Mouse (Mus musculus) midbrain, embryonic 12.5 days (tissue): ENCODE results near the gene Pde11a. TPM values are rescaled to one million over a fixed set of nuclear protein-coding genes. Genes with fewer than 3 reads are reported as not detected.

Experiments used
- ATAC-seq: fragments of 200-750 bp; cut with Nextera tagmentation; 2 replicates; pipeline ENCODE4 v1.8.0; 2017; ENCODE audit warnings: low read depth, moderate TSS enrichment, moderate library complexity; ENCODE audit not compliant: low FRiP score
- H3K27ac ChIP-seq: fragments of 300-500 bp; sonication (generic); replicated peaks from 2 replicates; pipeline ENCODE4 v1.5.1; 2016; ENCODE audit warnings: mild to moderate bottlenecking
- H3K27me3 ChIP-seq: fragments of 300-500 bp; sonication (generic); 2 replicates; pipeline ENCODE4 v1.6.1; 2016; ENCODE audit warnings: mild to moderate bottlenecking
- H3K36me3 ChIP-seq: fragments of 300-500 bp; sonication (generic); 2 replicates; pipeline ENCODE4 v1.6.1; 2016
- H3K4me1 ChIP-seq: fragments of 300-500 bp; sonication (generic); 2 replicates; pipeline ENCODE4 v1.6.1; 2016
- H3K4me2 ChIP-seq: fragments of 300-500 bp; sonication (generic); replicated peaks from 2 replicates; pipeline ENCODE4 v1.6.1; 2016; ENCODE audit warnings: mild to moderate bottlenecking, moderate library complexity
- H3K4me3 ChIP-seq: fragments of 300-500 bp; sonication (generic); 2 replicates; pipeline ENCODE4 v1.5.1; 2016; ENCODE audit warnings: mild to moderate bottlenecking
- H3K9ac ChIP-seq: fragments of 300-500 bp; sonication (generic); replicated peaks from 2 replicates; pipeline ENCODE4 v1.6.1; 2016; ENCODE audit warnings: mild to moderate bottlenecking, moderate library complexity
- H3K9me3 ChIP-seq: fragments of 300-500 bp; sonication (generic); 2 replicates; pipeline ENCODE4 v1.6.1; 2016; ENCODE audit warnings: mild to moderate bottlenecking
- WGBS: fragments of 180-500 bp; shearing (Covaris S2); methylation state at CpG from one replicate; pipeline ENCODE4 v1.1.7; 2016; 5-methylcytosine and 5-hydroxymethylcytosine counted together
- polyA plus RNA-seq: library from polyadenylated mRNA; unstranded; fragments of >200 nt; fragmentation: Nextera tagmentation; extraction: Ambion mirVana; gene quantifications from 2 replicates; pipeline ENCODE4 v1.2.1, GENCODE M21; 2016

The Pde11a gene
- polyA plus RNA-seq, 1 experiment from 2014 or later, result 0.20 TPM

GRCm38 (mm10) chr2:76099726-76100347 lies 238.7 kb downstream of the Pde11a start:
- Histone ChIP-seq H3K4me2 (no peak overlapping the region), H3K9ac (no peak overlapping the region), H3K9me3 (no peaks in the 10 kb centered on the region), H3K36me3 (no peaks in the 10 kb centered on the region), H3K4me3 (no peak overlapping the region), H3K4me1 (no peaks in the 10 kb centered on the region), H3K27me3 (no peaks in the 10 kb centered on the region), H3K27ac (no peak overlapping the region)
- 71% methylated on average over 9 of the region's 9 CpGs for WGBS
- no peak for ATAC-seq

GRCm38 (mm10) chr2:76098381-76098780 lies 240.2 kb downstream of the Pde11a start:
- ATAC-seq, result no peak
- no peak overlapping the region for H3K4me3 ChIP-seq
- H3K27me3 ChIP-seq, result no peaks in the 10 kb centered on the region
- H3K36me3 ChIP-seq, result no peaks in the 10 kb centered on the region
- no peaks in the 10 kb centered on the region for H3K9me3 ChIP-seq
- no peak overlapping the region for H3K4me2 ChIP-seq
- H3K4me1 ChIP-seq, result no peaks in the 10 kb centered on the region
- no peak overlapping the region for H3K9ac ChIP-seq
- 60% methylated on average over 8 of the region's 8 CpGs for WGBS
- H3K27ac ChIP-seq, result no peak overlapping the region

- Histone ChIP-seq H3K9ac (no peak overlapping the region), H3K36me3 (no peaks in the 10 kb centered on the region), H3K4me3 (no peak overlapping the region), H3K27ac (no peak overlapping the region), H3K4me1 (no peaks in the 10 kb centered on the region), H3K4me2 (no peak overlapping the region), H3K9me3 (no peaks in the 10 kb centered on the region), H3K27me3 (no peaks in the 10 kb centered on the region)
- ATAC-seq, result no peak
- 76% methylated on average over 7 of the region's 7 CpGs for WGBS
Observed at GRCm38 (mm10) chr2:76097847-76098246, 240.7 kb downstream of the Pde11a start.

GRCm38 (mm10) chr2:76097284-76097683 lies 241.3 kb downstream of the Pde11a start:
- H3K4me3 ChIP-seq, result no peak overlapping the region
- 76% methylated on average over 8 of the region's 8 CpGs for WGBS
- H3K27me3 ChIP-seq, result no peaks in the 10 kb centered on the region
- no peak overlapping the region for H3K4me2 ChIP-seq
- no peaks in the 10 kb centered on the region for H3K4me1 ChIP-seq
- H3K27ac ChIP-seq, result no peak overlapping the region
- H3K36me3 ChIP-seq, result no peaks in the 10 kb centered on the region
- H3K9ac ChIP-seq, result no peak overlapping the region
- H3K9me3 ChIP-seq, result no peaks in the 10 kb centered on the region
- no peak for ATAC-seq

GRCm38 (mm10) chr2:76095861-76096260 lies 242.7 kb downstream of the Pde11a start:
- no peaks in the 10 kb centered on the region for H3K36me3 ChIP-seq
- no peak overlapping the region for H3K4me2 ChIP-seq
- no peak for ATAC-seq
- no peaks in the 10 kb centered on the region for H3K4me1 ChIP-seq
- no peak overlapping the region for H3K27ac ChIP-seq
- 96% methylated on average over 5 of the region's 5 CpGs for WGBS
- H3K4me3 ChIP-seq, result no peak overlapping the region
- H3K9me3 ChIP-seq, result no peaks in the 10 kb centered on the region
- no peaks in the 10 kb centered on the region for H3K27me3 ChIP-seq
- H3K9ac ChIP-seq, result no peak overlapping the region

- H3K27me3 ChIP-seq, result no peaks in the 10 kb centered on the region
Observed at GRCm38 (mm10) chr2:76090506-76090905, 248.1 kb downstream of the Pde11a start.

GRCm38 (mm10) chr2:76088844-76089243 lies 249.7 kb downstream of the Pde11a start:
- H3K4me3 ChIP-seq, result no peak overlapping the region
- peaks cover 6% of the 10 kb centered on the region for H3K4me1 ChIP-seq
- no peaks in the 10 kb centered on the region for H3K27me3 ChIP-seq
- 76% methylated on average over 4 of the region's 4 CpGs for WGBS
- H3K4me2 ChIP-seq, result no peak overlapping the region
- no peak for ATAC-seq
- H3K36me3 ChIP-seq, result no peaks in the 10 kb centered on the region
- H3K27ac ChIP-seq, result no peak overlapping the region
- H3K9me3 ChIP-seq, result no peaks in the 10 kb centered on the region
- H3K9ac ChIP-seq, result no peak overlapping the region

More at GRCm38 (mm10) chr2:76090506-76090905, 248.1 kb downstream of the Pde11a start:
- no peak overlapping the region for H3K27ac ChIP-seq
- ATAC-seq, result no peak
- no peak overlapping the region for H3K9ac ChIP-seq
- H3K36me3 ChIP-seq, result no peaks in the 10 kb centered on the region
- H3K9me3 ChIP-seq, result no peaks in the 10 kb centered on the region
- H3K4me3 ChIP-seq, result no peak overlapping the region
- H3K4me1 ChIP-seq, result peaks cover 6% of the 10 kb centered on the region
- no peak overlapping the region for H3K4me2 ChIP-seq

- H3K9me3 ChIP-seq, result no peaks in the 10 kb centered on the region
- WGBS, result 85% methylated on average over 5 of the region's 5 CpGs
Observed at GRCm38 (mm10) chr2:76088413-76088812, 250.2 kb downstream of the Pde11a start.

GRCm38 (mm10) chr2:76087170-76087569 lies 251.4 kb downstream of the Pde11a start:
- H3K4me1 ChIP-seq, result peaks cover 6% of the 10 kb centered on the region
- WGBS, result 43% methylated on average over 3 of the region's 3 CpGs
- no peak for ATAC-seq
- H3K4me2 ChIP-seq, result no peak overlapping the region
- no peak overlapping the region for H3K4me3 ChIP-seq
- no peaks in the 10 kb centered on the region; the same call in 1 of the 2 replicates for H3K27me3 ChIP-seq
- no peak overlapping the region for H3K9ac ChIP-seq
- H3K36me3 ChIP-seq, result no peaks in the 10 kb centered on the region
- no peaks in the 10 kb centered on the region for H3K9me3 ChIP-seq
- no peak overlapping the region for H3K27ac ChIP-seq

More at GRCm38 (mm10) chr2:76088413-76088812, 250.2 kb downstream of the Pde11a start:
- Histone ChIP-seq H3K9ac (no peak overlapping the region), H3K4me2 (no peak overlapping the region), H3K36me3 (no peaks in the 10 kb centered on the region), H3K4me1 (peaks cover 6% of the 10 kb centered on the region), H3K27me3 (no peaks in the 10 kb centered on the region; the same call in 1 of the 2 replicates), H3K27ac (no peak overlapping the region), H3K4me3 (no peak overlapping the region)
- no peak for ATAC-seq

GRCm38 (mm10) chr2:76084982-76085381 lies 253.6 kb downstream of the Pde11a start:
- H3K4me2 ChIP-seq, result no peak overlapping the region
- H3K4me3 ChIP-seq, result no peak overlapping the region
- H3K36me3 ChIP-seq, result no peaks in the 10 kb centered on the region
- 97% methylated on average over 4 of the region's 4 CpGs for WGBS
- ATAC-seq, result no peak
- H3K9ac ChIP-seq, result no peak overlapping the region
- H3K9me3 ChIP-seq, result no peaks in the 10 kb centered on the region
- peaks cover 6% of the 10 kb centered on the region for H3K4me1 ChIP-seq
- H3K27ac ChIP-seq, result no peak overlapping the region
- no peaks in the 10 kb centered on the region; the same call in 1 of the 2 replicates for H3K27me3 ChIP-seq

- Histone ChIP-seq H3K9ac (no peak overlapping the region), H3K9me3 (no peaks in the 10 kb centered on the region), H3K4me1 (peaks cover 6% of the 10 kb centered on the region), H3K4me3 (no peak overlapping the region), H3K27me3 (no peaks in the 10 kb centered on the region; the same call in 1 of the 2 replicates), H3K4me2 (no peak overlapping the region), H3K27ac (no peak overlapping the region), H3K36me3 (no peaks in the 10 kb centered on the region)
- 88% methylated on average over 3 of the region's 3 CpGs for WGBS
- ATAC-seq, result no peak
Observed at GRCm38 (mm10) chr2:76083901-76084300, 254.7 kb downstream of the Pde11a start.

GRCm38 (mm10) chr2:76083396-76083795 lies 255.2 kb downstream of the Pde11a start:
- no peak overlapping the region for H3K9ac ChIP-seq

GRCm38 (mm10) chr2:76081991-76082390 lies 256.6 kb downstream of the Pde11a start:
- no peaks in the 10 kb centered on the region for H3K9me3 ChIP-seq
- no peak overlapping the region for H3K27ac ChIP-seq
- H3K4me2 ChIP-seq, result no peak overlapping the region
- no peak overlapping the region for H3K9ac ChIP-seq
- no peak for ATAC-seq
- no peaks in the 10 kb centered on the region for H3K36me3 ChIP-seq
- H3K27me3 ChIP-seq, result no peaks in the 10 kb centered on the region; the same call in 1 of the 2 replicates
- WGBS, result 86% methylated on average over 5 of the region's 5 CpGs
- no peak overlapping the region for H3K4me3 ChIP-seq
- peaks cover under 1% of the 10 kb centered on the region; the same call in 1 of the 2 replicates for H3K4me1 ChIP-seq

More at GRCm38 (mm10) chr2:76083396-76083795, 255.2 kb downstream of the Pde11a start:
- Histone ChIP-seq H3K4me2 (no peak overlapping the region), H3K4me1 (peaks cover 6% of the 10 kb centered on the region), H3K9me3 (no peaks in the 10 kb centered on the region), H3K36me3 (no peaks in the 10 kb centered on the region), H3K27me3 (no peaks in the 10 kb centered on the region; the same call in 1 of the 2 replicates), H3K4me3 (no peak overlapping the region), H3K27ac (no peak overlapping the region)
- WGBS, result 72% methylated on average over 2 of the region's 2 CpGs
- ATAC-seq, result no peak
